ENCODE assay signal across 7 mouse cellular contexts in genomic region chr5:142424627-142425349, GRCm38 (mm10). TPM values are rescaled to one million over a fixed set of nuclear protein-coding genes. Genes with fewer than 3 reads are reported as not detected.
DNase-seq lines count a peak whose midpoint lies in the region; TF ChIP-seq lines count a peak whose summit lies in the region.

No protein-coding gene starts in this region.

- H3K9ac ChIP-seq in heart, adult 2 months (ENCODE audit: low read depth, low read length) = peak overlapping the region; percentile 18

- H3K79me2 ChIP-seq in heart, adult 2 months (replicated peaks; ENCODE audit: control insufficient read depth, insufficient read depth, low read length) = no peaks in the 10 kb centered on the region; the same call in none of the 2 replicates

- 6% methylated on average over 13 of the region's 13 CpGs for WGBS in heart, adult 2 months

- DNase-seq in adrenal gland, postnatal 36 days = peak; percentile 65 to 69
- peak; percentile 70 to 74 for DNase-seq in cerebellum, postnatal 25 days
- peak; percentile 84 to 92 for DNase-seq in heart, adult 2 months
- DNase-seq in kidney, adult 11 months = peak; percentile 82
- DNase-seq in lung, adult 18-20 months = peak; percentile 88 to 91
- DNase-seq in ovary, postnatal 14 days (ENCODE audit: low spot score) = peak; percentile 57
- DNase-seq in layer of hippocampus, adult 9-10 months (ENCODE audit: low spot score) = no peak

- no peak for TF ChIP-seq CTCF in heart, adult 2 months (IDR thresholded peaks at IDR 0.05)

- H3K27me3 ChIP-seq in heart, adult 2 months (ENCODE audit: control insufficient read depth, insufficient read depth, low read length) = no peaks in the 10 kb centered on the region

- TF ChIP-seq EP300 in heart, adult 2 months (IDR thresholded peaks at IDR 0.05; ENCODE audit: insufficient read depth, low read depth, low read length) = peak; percentile 85

- intact Hi-C loops in heart, adult 2 months (cut with DNase I) = loop anchor here (1.0 to 2.0 kb wide), 3 partner anchors 16 to 39 kb away; partner anchors contain the start of genes Ap5z1 and Foxk1

- peaks cover 42% of the 10 kb centered on the region for H3K4me1 ChIP-seq in heart, adult 2 months (ENCODE audit: control insufficient read depth, insufficient read depth, low read length)

- H3K36me3 ChIP-seq in heart, adult 2 months (ENCODE audit: control insufficient read depth, insufficient read depth, low read length) = 0 out of 2 replicates have a peak, but pooled peaks cover 2% of the 10 kb centered on the region

- peak overlapping the region; percentile 10 for H3K4me3 ChIP-seq in heart, adult 2 months

- TF ChIP-seq POLR2A in heart, adult 2 months (IDR thresholded peaks at IDR 0.05; ENCODE audit: insufficient read depth, low read depth, low read length) = peak; percentile 71

- H3K27ac ChIP-seq in heart, adult 2 months = peak overlapping the region; percentile 83

RNA-seq across cellular contexts. Expression of gene Foxk1, which starts 23.5 kb away (rescaled TPM):
- 10 to 100 TPM; 21.3 to 22.3 TPM for total RNA-seq in adrenal gland, postnatal 36 days (2021)
- total RNA-seq in heart, adult 2 months (2021) = 10 to 100 TPM; 13.2 to 13.8 TPM
- 9.2 and 9.5 TPM in 2 replicates for polyA plus RNA-seq in heart, adult 2 months (2012; rRNA removed)

RNA-seq across cellular contexts. Expression of gene Ap5z1, which starts 39.0 kb away (rescaled TPM):
- 10 to 100 TPM; 13.4 to 17.9 TPM for total RNA-seq in adrenal gland, postnatal 36 days (2021)
- total RNA-seq in heart, adult 2 months (2021) = 1 to 10 TPM; 5.4 to 6.4 TPM
- 13.0 and 23.6 TPM in 2 replicates for polyA plus RNA-seq in heart, adult 2 months (2012; rRNA removed)
